Mouse (Mus musculus): ENCODE measurements around the gene Tm6sf1.

Gene Tm6sf1

DNA sequence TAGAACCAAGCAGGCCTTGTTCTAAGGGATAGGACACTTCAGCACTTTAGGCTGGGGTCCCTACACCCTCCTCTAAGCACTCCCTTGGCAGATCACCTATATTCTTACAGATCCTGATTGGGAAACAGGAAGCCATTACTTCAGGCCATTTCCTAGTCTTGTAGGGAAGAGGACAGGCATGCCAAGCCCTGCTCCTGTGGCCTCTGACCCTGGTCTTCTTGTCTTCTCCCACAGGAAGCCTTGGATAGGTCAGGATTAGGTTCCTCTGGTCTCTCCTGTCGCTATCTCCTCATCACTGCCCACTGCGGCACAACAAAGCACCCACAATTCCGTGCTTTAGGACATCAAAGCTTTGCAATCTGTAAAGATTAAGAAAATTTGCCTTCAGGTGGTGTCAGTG lies 7.1 kb upstream of the Tm6sf1 start:
- DNase-seq = no peak

DNA sequence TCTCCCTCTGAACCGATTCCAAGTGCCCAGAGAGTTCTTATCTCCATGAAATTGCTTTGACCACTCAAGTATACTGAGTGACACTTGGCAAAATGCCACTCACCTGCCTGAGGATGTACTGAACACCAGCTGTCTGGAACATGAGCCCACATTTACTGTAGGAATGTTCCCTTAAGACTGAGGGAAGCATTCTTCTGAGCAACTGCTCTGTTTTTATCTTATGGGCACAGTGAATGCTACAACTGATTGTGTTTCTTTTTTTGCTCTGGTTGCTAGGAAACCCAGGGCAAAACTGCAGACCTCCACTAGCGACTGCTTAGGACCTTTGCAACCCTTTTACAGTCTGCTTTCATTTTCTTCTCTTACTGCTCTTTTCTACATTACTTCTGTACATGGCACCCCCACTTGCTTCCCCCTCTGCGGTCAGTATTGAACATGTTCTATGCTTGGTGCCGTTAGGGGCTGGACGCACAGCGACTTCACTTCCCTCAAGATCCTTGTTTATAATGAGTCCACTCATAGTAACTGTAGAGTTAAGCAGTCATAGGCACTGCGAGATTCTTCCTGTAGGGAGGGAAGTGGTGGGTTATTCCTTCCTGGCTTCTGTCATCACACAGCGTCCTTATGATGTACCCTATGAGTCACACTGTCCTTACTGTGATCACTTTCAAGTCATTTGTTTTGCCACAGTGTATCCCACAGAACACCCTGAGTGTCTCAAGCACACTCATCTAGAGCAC lies 4.1 kb upstream of the Tm6sf1 start:
- DNase-seq = no peak

DNA sequence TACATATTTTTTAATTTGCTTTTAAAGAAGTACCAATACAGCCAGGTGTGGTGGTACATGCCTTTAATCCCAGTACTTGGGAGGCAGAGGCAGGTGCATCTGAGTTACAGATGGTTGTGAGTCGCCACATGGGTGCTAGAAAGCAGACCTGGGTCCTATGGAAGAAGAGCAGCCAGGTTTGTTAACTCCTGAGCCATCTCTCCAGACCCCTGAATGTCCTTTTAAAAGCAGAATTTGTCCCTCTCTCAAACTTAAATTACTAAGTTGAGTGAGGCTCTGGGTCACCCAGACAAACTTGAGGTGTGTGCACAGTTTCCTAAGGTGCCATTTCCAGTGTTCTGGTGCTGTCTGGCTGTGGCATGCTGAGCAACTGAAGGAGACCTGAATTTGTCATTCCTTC lies 3.1 kb upstream of the Tm6sf1 start, which contains the start of gene Gm10160:
Gene Gm10160, minus strand, starts transcription at position 101 of the 400 bp plus-strand sequence.
- no peak for DNase-seq

DNA sequence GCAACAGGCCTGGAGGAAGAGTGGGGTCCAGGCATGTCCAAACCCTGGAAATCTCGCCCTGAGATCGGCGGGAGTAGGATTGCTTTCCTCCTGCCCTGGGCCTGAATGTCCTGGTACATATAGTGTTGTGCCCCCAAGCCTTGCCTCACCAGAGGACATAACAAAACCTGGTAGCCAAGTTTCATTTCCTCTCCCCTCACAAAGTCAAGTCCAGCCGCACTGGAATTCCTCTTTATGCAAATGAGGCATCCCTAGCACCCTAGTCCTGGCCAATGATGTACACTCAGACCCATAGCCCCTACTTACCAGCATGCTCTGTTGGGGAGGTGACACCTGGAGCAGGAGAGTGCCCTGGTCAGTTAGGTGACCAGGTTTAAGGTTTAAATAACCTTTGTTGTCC lies 2.6 kb upstream of the Tm6sf1 start:
- DNase-seq = no peak

DNA sequence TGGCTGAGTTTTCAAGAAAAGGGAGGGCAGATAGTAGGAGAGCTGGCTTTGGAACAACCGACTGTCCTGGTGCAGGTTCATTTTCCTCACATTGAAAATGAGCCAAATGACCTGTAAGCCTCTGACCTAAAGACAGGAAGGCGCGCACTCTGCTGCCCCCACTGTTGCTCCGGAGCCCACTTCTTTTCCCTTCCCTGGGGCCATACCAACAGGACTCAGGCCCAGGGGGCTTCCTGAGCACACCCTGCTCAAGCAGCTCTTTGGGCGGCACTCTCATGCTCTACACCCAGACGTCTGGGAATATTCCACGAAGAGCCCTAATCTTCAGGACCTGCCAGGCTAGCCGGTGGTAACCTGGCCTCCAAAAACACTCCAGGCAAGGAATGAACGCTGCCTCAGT lies 565 bp upstream of the Tm6sf1 start:
- no peak for DNase-seq

DNA sequence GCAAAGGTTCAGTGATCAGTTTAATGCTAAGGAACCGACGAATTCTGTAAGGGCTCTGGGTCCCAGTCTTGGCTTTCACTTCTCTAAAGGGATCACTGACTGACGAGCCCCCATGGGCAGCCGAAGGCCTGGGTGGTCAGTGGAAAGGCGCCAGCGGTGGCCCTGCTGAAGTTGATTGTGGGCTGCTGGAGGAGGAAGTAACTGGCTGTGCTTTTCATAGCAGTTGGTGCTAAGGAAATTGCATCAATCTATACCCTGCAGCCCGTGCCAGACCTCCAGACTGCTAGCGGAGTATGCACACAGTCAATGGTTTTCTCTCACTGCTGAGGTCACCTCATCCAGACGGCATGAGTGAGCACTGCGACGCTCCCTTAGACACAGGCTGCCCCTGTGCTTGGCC lies 1.3 kb downstream of the Tm6sf1 start:
- peak; percentile 68 for DNase-seq

DNA sequence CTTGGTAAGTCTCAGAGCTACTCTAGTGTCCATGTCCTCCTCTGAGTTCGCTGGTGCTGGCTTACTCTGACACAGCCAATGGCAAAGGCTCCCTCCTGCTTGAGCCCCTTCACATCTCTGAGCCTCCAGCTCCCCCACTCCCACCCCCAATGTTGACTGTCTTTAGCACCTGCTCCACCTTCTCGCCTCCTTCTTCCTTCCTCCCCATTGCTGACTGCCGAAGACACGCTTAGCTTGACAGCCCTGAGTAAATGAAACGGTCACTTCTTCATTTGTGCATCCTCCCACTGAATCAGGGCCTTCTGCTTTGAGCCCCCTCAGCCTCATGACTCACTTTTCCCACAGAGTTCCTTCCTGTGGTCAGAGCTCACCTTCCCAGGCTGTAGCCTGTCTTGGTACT lies 2.2 kb downstream of the Tm6sf1 start:
- DNase-seq = no peak

DNA sequence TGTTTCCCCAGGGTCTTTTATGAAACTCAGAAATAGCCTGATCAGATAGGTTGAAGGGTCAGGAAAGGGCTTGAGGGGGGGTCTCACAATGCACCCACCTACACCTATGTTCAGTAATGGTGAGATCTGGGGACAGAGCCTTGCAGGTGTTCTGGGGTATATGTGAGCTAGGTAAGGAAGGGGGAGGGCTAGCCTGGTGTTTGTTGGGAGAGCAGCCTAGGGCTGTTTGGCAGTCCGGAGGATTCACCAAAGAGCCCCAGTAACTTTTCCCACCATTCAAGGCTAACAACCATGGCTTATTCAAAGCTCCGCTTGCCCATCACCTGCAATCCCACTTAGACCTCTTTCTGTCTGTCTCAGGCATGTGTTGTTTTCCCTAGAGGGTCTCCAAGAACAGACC lies 2.7 kb downstream of the Tm6sf1 start:
- no peak for DNase-seq

DNA sequence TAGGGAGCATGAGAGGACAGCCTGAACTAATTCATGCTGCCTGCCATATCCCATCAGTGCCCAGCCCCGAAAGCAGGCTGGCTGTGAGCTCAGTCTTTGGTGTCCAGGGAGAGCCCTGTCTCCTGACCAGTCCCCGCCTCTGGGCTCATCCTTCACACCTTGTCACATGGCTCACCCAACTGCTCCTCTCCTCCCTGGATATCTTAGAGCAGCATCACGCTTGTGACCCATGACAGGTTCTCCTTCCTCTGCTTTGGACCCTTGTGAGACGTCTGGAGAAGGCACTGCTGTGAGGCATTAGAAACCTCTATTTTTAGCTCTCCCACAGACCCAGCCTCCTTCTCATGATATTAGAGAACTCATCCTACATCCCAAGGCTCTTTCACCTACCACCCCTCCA lies 3.1 kb downstream of the Tm6sf1 start:
- no peak for DNase-seq

DNA sequence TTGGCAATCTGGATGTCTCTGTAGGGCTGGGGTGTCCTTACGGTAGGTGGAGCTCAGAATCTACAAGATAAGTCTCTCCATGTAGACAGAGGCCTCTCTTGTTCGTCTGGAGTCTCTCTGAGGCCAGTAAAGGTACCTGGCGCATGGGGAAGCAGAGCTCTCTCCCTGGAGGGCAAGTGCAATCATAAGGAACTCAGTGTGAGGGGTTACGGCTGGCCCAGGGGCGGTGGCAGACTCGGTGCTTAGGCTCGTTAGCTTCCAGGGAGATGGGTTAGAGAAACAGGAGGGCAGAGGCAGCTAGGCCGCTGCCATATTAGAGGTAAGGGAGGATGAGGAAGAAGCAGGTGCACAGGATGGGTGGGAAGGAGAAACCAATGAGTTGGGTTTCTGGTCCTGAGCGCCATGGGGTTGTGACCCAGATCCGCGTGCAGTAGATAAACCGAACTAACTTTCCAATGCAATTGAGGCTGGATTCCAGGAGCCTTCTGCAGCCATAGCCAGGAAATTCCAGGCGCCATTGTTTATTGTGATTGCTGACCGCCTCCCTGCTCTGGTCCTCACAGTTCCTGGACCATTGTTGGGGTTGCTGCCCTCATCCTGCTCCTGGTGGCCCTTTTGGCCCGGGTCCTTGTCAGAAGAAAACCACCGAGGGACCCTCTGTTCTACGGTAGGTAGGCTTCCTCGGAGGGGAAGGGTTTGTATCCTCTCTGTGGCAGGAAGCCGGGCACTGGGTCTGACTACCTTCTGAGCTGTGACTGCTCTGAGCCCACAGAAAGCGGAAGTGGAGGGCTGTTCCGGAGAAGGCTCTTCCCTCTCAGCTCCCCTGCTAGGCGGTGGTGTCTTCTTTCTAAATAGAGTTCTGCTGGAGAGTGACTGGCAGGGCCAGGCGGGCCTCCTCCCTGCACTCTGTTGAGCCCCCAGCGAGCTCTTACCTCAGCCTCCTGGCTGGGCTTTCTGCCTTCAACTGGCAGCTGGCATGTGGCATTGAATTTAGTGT lies 4.1 kb downstream of the Tm6sf1 start:
- DNase-seq = peak; percentile 77

DNA sequence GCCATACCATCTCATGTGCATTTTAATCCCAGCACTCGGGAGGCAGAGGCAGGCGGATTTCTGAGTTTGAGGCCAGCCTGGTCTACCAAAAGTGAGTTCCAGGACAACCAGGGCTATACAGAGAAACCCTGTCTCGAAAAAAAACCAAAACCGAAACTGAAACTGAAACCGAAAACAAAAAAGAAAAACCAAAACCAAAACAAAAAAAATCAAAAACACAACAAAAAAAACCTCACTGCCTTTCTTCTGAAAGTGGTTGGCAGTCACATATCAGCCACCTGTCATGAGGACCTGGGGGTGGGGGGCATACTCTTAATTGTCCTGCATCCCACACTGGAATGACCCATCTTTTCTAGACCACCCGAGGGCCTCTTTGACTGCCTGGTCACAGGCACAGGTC lies 5.8 kb downstream of the Tm6sf1 start:
- no peak for DNase-seq

DNA sequence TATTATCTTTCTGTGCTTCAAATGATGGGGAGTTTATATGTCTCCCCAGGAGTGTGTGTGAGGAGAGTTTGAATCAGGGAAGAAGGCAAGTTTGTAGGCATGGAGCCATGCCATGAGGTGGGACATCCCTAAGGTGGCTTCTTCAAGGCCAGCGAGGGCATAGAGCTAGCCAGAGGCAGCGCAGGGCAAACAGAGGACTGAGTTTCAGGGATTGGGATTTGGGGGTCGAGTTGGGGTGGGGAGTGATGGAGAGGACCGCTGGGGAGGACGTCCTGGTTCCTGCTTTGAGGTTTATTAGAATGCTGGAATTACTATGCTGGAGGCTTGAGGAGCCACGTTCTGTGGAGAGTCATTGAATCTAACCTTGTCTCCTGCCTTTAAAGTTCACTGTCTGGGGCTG lies 7.1 kb downstream of the Tm6sf1 start:
- no peak for DNase-seq

DNA sequence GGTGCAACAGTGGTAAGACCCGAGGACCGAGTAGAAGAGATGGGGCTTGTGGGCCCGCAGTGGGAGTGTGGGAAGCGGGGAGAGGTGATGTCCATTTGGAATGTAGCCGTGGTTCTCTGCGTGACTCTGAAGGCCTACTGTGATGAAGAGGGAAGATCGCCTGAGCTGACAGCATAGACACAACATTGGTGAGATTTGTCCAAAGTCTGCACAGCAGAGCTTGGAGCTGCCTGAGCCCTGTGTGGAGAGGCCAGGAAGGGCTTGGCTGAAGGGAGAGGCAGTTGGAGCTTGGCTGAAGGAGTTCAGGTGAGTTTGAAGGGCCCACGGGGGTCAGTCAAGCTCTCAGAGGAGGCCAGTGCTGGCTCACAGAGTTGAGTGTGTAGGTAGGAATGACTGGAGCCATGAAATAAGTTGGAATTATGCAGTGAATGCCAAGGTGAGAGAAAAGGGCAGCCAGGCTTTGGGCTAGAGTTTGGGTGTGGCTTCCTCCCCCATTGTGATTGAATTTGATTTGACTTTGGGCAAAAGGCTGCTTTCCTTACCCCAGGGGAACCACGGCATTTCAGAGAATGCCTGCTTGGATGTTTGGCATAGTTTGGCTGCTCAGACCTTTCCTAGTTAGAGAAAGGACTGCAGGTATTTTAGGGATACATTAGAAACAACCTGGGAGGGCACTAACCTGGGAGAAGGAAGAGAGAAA lies 8.6 kb downstream of the Tm6sf1 start:
- no peak for DNase-seq

DNA sequence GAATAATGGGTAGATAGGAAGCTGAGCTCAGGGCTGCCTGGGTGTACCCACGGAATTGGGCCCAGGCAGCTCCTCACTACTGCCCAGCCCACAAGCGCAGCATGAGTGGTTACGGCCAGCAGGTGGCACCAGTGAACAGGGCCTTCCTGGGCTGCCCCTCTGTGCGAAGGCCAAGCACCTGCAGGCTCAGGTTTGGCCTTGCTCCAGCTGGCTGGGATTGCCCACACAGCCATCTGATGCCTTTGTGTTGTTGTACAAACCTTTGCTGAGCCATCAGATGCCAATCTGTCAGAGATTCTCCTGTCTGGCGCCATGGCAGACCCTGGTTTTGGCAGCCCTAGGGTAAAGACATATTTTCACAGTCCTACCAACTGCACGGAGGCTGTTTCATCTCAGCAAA lies 9.4 kb downstream of the Tm6sf1 start:
- peak; percentile 85 for DNase-seq

DNA sequence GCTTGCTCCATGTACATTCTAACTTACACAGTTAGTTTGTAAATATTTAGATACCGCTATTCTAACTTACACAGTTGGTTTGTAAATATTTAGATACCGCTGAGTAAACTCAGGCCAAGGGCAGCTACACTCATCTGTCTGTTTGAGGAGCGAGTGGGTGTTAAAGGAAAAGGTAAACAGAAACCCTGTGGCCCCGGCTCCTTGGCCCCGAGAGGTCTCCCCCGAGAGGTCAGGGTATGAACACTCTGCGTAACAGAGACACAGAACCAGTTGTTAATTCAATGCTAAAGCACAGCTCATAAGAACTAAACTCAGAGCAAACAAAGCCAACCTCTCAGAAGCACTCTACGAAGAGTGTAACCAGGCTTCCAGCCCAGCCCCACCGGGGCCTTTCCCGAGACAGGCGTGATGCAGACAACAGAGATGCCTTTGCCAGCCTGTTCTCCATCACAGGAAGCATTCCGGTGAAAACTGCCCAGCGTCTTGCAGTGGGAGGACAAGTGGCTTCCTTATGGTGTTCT lies 13.8 kb downstream of the Tm6sf1 start:
- DNase-seq = no peak

DNA sequence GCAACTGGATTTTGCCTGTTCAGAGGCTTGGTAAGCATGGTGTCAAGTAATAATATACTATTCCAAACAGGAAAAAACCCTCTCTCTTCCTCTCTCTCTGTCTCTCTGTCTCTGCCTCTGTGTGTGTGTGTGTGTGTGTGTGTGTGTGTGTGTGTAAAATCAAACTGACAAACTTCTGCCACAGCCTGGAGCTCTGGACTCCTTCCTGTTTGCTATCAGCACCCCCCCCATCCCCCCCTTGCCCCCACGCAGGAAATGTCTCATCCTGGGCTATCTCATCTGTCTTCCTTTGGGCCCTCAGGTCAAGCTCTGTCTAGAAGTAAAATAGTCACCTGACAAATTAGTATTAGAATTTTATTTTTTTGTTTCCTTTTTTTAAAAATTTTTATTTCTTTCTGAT lies 15.0 kb downstream of the Tm6sf1 start:
- no peak for DNase-seq

DNA sequence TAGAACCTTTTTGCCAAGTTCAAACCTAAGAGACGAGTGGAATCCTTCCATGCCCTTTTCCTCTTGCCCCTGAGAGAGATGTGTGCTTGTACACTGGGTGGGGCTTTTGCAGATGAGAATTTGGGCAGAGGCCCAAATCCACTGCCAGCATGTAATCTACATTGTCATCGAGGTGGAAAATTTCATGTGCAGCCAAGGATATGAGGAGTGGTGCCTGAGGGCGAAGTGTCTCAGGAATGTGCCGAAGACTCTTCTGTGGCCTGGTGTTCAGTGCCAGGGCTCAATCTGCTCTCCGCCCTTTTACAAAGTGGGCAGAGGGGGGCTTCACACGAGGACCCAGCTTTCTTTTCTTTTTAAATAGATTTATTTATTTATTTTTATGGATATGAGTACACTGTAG lies 15.8 kb downstream of the Tm6sf1 start:
- peak; percentile 83 for DNase-seq

DNA sequence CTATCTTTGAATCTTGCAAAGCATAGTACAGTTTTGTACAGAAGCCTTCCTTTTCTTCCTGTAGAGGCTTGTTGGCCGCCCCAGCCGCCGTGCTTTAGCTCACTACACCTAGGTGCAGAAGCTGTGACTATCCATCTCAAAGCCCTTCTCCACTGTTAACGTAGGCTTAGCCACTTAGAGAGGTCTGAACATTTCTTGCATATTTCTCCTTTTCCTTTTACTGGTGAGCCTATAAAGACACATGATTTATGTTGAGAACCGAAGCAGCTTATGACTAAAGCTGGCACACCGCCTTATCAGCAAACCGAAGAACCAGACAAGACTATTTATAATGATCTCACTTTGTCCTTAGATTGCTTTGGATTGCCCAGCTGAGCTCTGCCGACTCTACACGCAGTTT lies 16.6 kb downstream of the Tm6sf1 start:
- no peak for DNase-seq

DNA sequence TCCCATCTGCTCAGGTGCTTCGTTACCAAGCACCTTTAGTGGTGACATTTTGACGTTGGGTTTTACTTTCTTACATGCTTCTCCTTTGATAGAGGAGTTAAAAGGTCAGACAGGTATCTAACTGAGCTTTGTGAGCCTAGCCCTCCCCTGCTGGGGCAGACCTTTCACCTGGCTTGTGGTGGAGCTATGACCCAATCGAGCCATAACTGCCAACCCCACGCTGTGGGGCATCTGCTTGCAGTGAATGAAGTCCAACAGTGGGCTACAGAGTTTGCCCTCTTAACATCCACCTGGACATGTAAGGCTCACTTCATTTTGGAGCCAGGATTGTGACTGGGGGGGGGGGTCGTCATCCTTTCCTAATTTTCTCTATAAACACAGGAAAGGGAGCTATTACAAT lies 21.5 kb downstream of the Tm6sf1 start:
- no peak for DNase-seq

DNA sequence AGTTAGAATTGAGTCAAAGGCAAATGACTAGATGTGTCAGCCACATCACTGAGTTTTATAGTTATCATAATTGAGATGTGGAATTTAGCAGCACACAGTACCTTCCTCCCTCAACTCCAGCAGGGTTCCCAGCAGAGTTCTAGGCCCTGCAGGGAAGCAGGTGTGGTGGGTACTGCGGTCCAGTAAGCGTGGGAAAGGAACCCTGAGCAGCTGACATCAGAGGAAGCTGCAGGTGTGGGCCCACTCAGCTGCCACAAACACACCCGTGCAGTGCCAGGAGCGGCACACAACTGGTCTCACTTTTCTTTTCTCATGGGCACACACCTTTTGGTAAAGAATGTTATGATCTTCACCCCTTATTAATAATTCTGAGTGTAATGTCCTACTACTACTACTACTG lies 22.0 kb downstream of the Tm6sf1 start:
- DNase-seq = no peak

DNA sequence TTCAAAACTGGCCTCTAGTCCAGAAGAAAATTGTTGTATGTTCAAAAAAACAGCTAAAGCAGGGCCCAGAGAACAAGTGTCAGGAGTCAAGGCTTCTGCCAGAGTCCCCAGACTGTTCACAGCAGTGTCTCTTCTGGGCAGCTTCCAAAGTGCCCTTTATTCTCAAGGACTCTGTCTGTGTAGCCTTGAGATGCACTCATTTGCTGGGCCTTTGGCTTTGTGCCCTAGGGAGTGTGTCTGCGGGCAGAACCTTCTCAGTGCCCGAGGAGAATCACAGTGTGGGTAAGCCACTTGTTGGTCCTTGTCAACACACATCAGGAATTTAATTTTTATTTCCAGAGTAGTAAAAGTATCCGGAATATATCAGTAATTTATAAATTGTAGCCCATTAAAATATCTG lies 22.8 kb downstream of the Tm6sf1 start:
- no peak for DNase-seq

DNA sequence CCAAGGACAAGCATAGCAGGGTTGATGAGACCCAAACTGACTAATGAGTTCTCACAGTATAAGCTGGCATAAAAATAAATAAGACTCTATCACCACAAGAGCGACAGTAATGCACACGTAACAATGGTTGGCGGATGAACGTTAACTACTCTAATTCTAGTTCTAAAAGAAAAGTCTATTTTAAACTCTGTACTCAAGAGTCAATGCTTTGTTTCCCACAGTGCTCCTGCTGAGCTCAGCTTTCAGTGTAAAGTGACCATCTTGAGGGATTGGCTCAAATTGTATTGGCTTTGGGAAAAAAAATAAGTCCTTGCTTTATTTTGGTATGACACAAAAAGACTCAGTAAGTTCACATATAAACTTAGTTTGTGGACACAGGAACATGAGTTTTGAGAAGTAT lies 26.3 kb downstream of the Tm6sf1 start:
- no peak for DNase-seq

DNA sequence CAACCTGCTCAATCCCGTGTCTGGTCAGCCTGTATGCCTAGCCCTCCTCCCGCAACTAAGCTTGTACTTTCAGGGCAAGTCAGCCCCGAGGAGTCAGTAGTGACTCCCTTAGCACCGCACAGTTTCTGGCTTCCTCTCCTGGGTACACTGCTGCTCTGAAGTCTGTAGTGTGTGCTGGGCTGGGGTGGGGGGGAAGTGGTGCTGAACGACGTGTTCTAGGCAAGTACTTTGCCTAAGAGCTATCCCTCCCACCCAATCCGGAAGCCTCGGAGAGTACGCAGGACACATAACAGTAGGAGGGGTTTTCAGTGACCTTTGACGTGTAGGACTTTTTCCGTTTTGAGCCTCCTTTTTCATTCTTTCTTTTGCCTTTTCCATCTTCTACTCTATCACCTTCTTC lies 40.6 kb downstream of the Tm6sf1 start:
- no peak for DNase-seq

All from lung, postnatal 36 days (tissue).